Mouse (Mus musculus): ENCODE measurements around the gene Wdr86.

Gene Wdr86

DNA sequence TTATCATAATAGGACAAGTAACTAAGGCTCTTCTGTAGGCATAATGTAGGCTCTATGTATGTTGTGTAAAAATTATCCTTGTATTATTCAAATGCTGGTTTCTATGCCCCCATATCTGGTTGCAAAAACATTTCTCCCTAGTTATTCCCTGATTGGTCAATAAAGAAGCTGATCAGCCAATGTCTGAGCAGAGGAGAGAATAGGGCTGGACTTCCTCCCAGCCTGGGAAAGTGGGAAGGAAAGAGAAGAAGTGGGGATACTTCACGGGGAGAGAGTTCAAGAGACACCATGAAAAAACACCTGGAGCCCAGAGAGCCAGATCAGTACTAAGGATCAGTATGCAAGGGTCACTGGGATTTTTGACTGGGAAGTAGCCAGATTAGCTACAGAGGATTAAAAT lies 49.1 kb downstream of the Wdr86 start:
- DNase-seq, result no peak

DNA sequence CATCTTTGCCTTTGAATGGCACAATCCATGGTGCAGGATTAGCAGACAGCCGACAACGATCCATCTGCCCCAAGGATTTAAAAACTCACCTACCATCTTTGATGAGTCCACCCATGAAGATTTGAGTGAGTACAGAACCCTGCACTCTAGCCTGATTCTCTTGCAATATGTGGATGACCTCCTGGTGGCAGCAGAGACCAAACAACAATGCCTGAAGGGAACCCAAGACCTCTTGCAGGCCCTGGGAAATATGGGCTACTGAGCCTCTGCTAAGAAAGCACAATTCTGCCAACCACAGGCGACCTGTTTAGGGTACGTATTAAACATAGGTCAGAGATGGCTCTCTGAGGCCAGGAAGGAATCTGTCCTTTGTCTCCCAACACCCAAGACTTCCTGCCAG lies 56.3 kb downstream of the Wdr86 start:
- peak; percentile 87 for DNase-seq

Data from cerebellum, adult 8-10 months (tissue).